Mouse (Mus musculus) lung, postnatal 36 days (tissue): Measurements from ENCODE around the gene Rtca.
A peak's percentile ranks its signal among the peaks of the same experiment; 100 is the strongest.

Experiments used
- DNase-seq: peaks from one replicate; pipeline ENCODE4 v3.0.0; 2022; ENCODE audit warnings: mixed read lengths

Gene Rtca

GRCm38 (mm10) chr3:116507772-116508351, at the start of gene Rtca:
Gene Rtca (minus strand): TSS chr3:116508208.
- DNase-seq, result peak; percentile 98

- DNase-seq, result no peak
These were observed 43.4 kb upstream of the Rtca start for GRCm38 (mm10) chr3:116551362-116551761.

GRCm38 (mm10) chr3:116547430-116547829, 39.4 kb upstream of the Rtca start:
- no peak for DNase-seq

GRCm38 (mm10) chr3:116542532-116542931, 34.5 kb upstream of the Rtca start:
- DNase-seq, result no peak

- no peak for DNase-seq
These were observed 34.1 kb upstream of the Rtca start for GRCm38 (mm10) chr3:116542070-116542469.

GRCm38 (mm10) chr3:116537200-116537573, 29.2 kb upstream of the Rtca start:
- DNase-seq, result no peak

- no peak for DNase-seq
These were observed 28.6 kb upstream of the Rtca start for GRCm38 (mm10) chr3:116536428-116537199.

GRCm38 (mm10) chr3:116530826-116531225, 22.8 kb upstream of the Rtca start:
- DNase-seq, result no peak

GRCm38 (mm10) chr3:116529741-116530140, 21.7 kb upstream of the Rtca start:
- DNase-seq, result no peak

- DNase-seq, result no peak
These were observed 12.2 kb upstream of the Rtca start for GRCm38 (mm10) chr3:116520141-116520761.

GRCm38 (mm10) chr3:116512904-116513716, 5.1 kb upstream of the Rtca start, which contains the start of gene Dbt:
Gene Dbt (plus strand): TSS chr3:116513070.
- peak; percentile 92 for DNase-seq

GRCm38 (mm10) chr3:116512151-116512903, 4.3 kb upstream of the Rtca start:
- DNase-seq, result peak; percentile 57

GRCm38 (mm10) chr3:116495671-116496070, 12.3 kb downstream of the Rtca start:
- no peak for DNase-seq

GRCm38 (mm10) chr3:116493658-116494057, 14.3 kb downstream of the Rtca start:
- DNase-seq, result no peak

GRCm38 (mm10) chr3:116491923-116492454, 16.0 kb downstream of the Rtca start:
- DNase-seq, result no peak

GRCm38 (mm10) chr3:116490920-116491319, 17.1 kb downstream of the Rtca start:
- DNase-seq, result no peak

GRCm38 (mm10) chr3:116483271-116483670, 24.7 kb downstream of the Rtca start:
- DNase-seq, result no peak

- DNase-seq, result no peak
These were observed 25.3 kb downstream of the Rtca start for GRCm38 (mm10) chr3:116482724-116483123.

- DNase-seq, result no peak
These were observed 27.1 kb downstream of the Rtca start for GRCm38 (mm10) chr3:116480937-116481336.

- no peak for DNase-seq
These were observed 27.9 kb downstream of the Rtca start for GRCm38 (mm10) chr3:116480119-116480518.

GRCm38 (mm10) chr3:116477351-116477750, 30.7 kb downstream of the Rtca start:
- DNase-seq, result no peak

GRCm38 (mm10) chr3:116476686-116477298, 31.2 kb downstream of the Rtca start:
- no peak for DNase-seq
